Mouse (Mus musculus) hindbrain, embryonic 10.5 days (tissue): ENCODE data around the gene Kat7. TPM values are rescaled to one million over a fixed set of nuclear protein-coding genes. Genes with fewer than 3 reads are reported as not detected.

ENCODE experiments used
- DNase-seq: peaks from one replicate; pipeline ENCODE4 v3.0.0-alpha.2; 2017; ENCODE audit warnings: low spot score
- H3K27ac ChIP-seq: fragments of 300-500 bp; sonication (generic); 2 replicates; pipeline ENCODE4 v1.5.1; 2016; ENCODE audit warnings: mild to moderate bottlenecking, moderate library complexity
- H3K27me3 ChIP-seq: fragments of 300-500 bp; sonication (generic); 2 replicates; pipeline ENCODE4 v1.6.1; 2016; ENCODE audit warnings: mild to moderate bottlenecking; ENCODE audit not compliant: poor library complexity, insufficient read depth, severe bottlenecking
- H3K36me3 ChIP-seq: fragments of 300-500 bp; sonication (generic); 2 replicates; pipeline ENCODE4 v1.6.1; 2016; ENCODE audit warnings: mild to moderate bottlenecking, moderate library complexity
- H3K4me1 ChIP-seq: fragments of 300-500 bp; sonication (generic); replicated peaks from 2 replicates; pipeline ENCODE4 v1.6.1; 2016; ENCODE audit warnings: mild to moderate bottlenecking
- H3K4me3 ChIP-seq: fragments of 300-500 bp; sonication (generic); 2 replicates; pipeline ENCODE4 v1.5.1; 2016; ENCODE audit warnings: mild to moderate bottlenecking, moderate library complexity
- H3K9me3 ChIP-seq: fragments of 300-500 bp; sonication (generic); 2 replicates; pipeline ENCODE4 v1.6.1; 2016; ENCODE audit warnings: mild to moderate bottlenecking, moderate library complexity
- WGBS: fragments of 180-500 bp; shearing (Covaris S2); methylation state at CpG from one replicate; pipeline ENCODE4 v1.1.7; 2016; 5-methylcytosine and 5-hydroxymethylcytosine counted together
- polyA plus RNA-seq: library from polyadenylated mRNA; unstranded; fragments of >200 nt; fragmentation: Nextera tagmentation; extraction: Ambion mirVana; gene quantifications from 2 replicates; pipeline ENCODE4 v1.2.1, GENCODE M21; 2016

The Kat7 gene
- polyA plus RNA-seq, 1 experiment from 2014 or later, result 79.0 TPM

GRCm38 (mm10) chr11:95261178-95261751 lies 48.8 kb downstream of the Kat7 start, which contains the start of gene Tac4:
Gene Tac4 (plus strand): TSS chr11:95261529.
- no peak within 1 kb of the TSS for H3K4me3 ChIP-seq
- H3K36me3 ChIP-seq, result 0 out of 2 replicates have a peak, but pooled peaks cover 7% of the 10 kb centered on the region
- 77% methylated on average over 5 of the region's 5 CpGs for WGBS
- H3K9me3 ChIP-seq, result no peaks in the 10 kb centered on the region
- H3K27ac ChIP-seq, result no peak within 1 kb of the TSS
- H3K4me1 ChIP-seq, result peaks cover 34% of the 10 kb centered on the region
- no peak for DNase-seq
- H3K27me3 ChIP-seq, result peaks cover 29% of the 10 kb centered on the region

- DNase-seq, result peak; percentile 93
- H3K9me3 ChIP-seq, result no peaks in the 10 kb centered on the region
- H3K36me3 ChIP-seq, result no peaks in the 10 kb centered on the region
- H3K4me1 ChIP-seq, result peaks cover 31% of the 10 kb centered on the region
- peaks cover 37% of the 10 kb centered on the region for H3K27me3 ChIP-seq
- peak overlapping the region; percentile 87 for H3K27ac ChIP-seq
- peak overlapping the region; percentile 62 for H3K4me3 ChIP-seq
- WGBS, result under 1% methylated on average over 73 of the region's 73 CpGs
These were observed 50.8 kb downstream of the Kat7 start for GRCm38 (mm10) chr11:95259088-95259849.

- no peaks in the 10 kb centered on the region for H3K36me3 ChIP-seq
- DNase-seq, result peak; percentile 83
- 2% methylated on average over 26 of the region's 26 CpGs for WGBS
- H3K27ac ChIP-seq, result peak overlapping the region; percentile 87
- peaks cover 42% of the 10 kb centered on the region for H3K27me3 ChIP-seq
- peak overlapping the region; percentile 62 for H3K4me3 ChIP-seq
- no peaks in the 10 kb centered on the region for H3K9me3 ChIP-seq
- H3K4me1 ChIP-seq, result peaks cover 23% of the 10 kb centered on the region
These were observed 51.6 kb downstream of the Kat7 start for GRCm38 (mm10) chr11:95258490-95258889.

GRCm38 (mm10) chr11:95257930-95258329 lies 52.1 kb downstream of the Kat7 start:
- WGBS, result 55% methylated on average over 4 of the region's 4 CpGs
- no peak overlapping the region for H3K27ac ChIP-seq
- no peaks in the 10 kb centered on the region for H3K36me3 ChIP-seq
- DNase-seq, result no peak
- no peaks in the 10 kb centered on the region for H3K9me3 ChIP-seq
- peaks cover 42% of the 10 kb centered on the region for H3K27me3 ChIP-seq
- H3K4me1 ChIP-seq, result peaks cover 20% of the 10 kb centered on the region
- 0 out of 2 replicates have a peak overlapping the region, but pooled peaks have one; percentile 62 for H3K4me3 ChIP-seq

GRCm38 (mm10) chr11:95255747-95256146 lies 54.3 kb downstream of the Kat7 start:
- peaks cover 29% of the 10 kb centered on the region for H3K4me1 ChIP-seq
- H3K27me3 ChIP-seq, result peaks cover 37% of the 10 kb centered on the region
- H3K9me3 ChIP-seq, result no peaks in the 10 kb centered on the region
- 78% methylated on average over 6 of the region's 6 CpGs for WGBS
- no peak overlapping the region for H3K4me3 ChIP-seq
- H3K36me3 ChIP-seq, result no peaks in the 10 kb centered on the region
- no peak for DNase-seq
- no peak overlapping the region for H3K27ac ChIP-seq

GRCm38 (mm10) chr11:95254165-95254564 lies 55.9 kb downstream of the Kat7 start:
- no peak for DNase-seq

GRCm38 (mm10) chr11:95252104-95252503 lies 57.9 kb downstream of the Kat7 start:
- no peaks in the 10 kb centered on the region for H3K9me3 ChIP-seq
- H3K36me3 ChIP-seq, result no peaks in the 10 kb centered on the region
- peaks cover 29% of the 10 kb centered on the region for H3K27me3 ChIP-seq
- WGBS, result 81% methylated on average over 6 of the region's 6 CpGs
- no peak overlapping the region for H3K27ac ChIP-seq
- DNase-seq, result no peak
- peaks cover 22% of the 10 kb centered on the region for H3K4me1 ChIP-seq
- H3K4me3 ChIP-seq, result no peak overlapping the region

More at GRCm38 (mm10) chr11:95254165-95254564, 55.9 kb downstream of the Kat7 start:
- no peak overlapping the region for H3K27ac ChIP-seq
- H3K36me3 ChIP-seq, result no peaks in the 10 kb centered on the region
- H3K4me1 ChIP-seq, result peaks cover 30% of the 10 kb centered on the region
- 85% methylated on average over 8 of the region's 8 CpGs for WGBS
- no peaks in the 10 kb centered on the region for H3K9me3 ChIP-seq
- peaks cover 35% of the 10 kb centered on the region for H3K27me3 ChIP-seq
- H3K4me3 ChIP-seq, result no peak overlapping the region

- H3K27ac ChIP-seq, result no peak overlapping the region
- peaks cover 31% of the 10 kb centered on the region for H3K27me3 ChIP-seq
- H3K9me3 ChIP-seq, result no peaks in the 10 kb centered on the region
- WGBS, result 5% methylated on average over 11 of the region's 11 CpGs
- H3K4me3 ChIP-seq, result no peak overlapping the region
- H3K36me3 ChIP-seq, result no peaks in the 10 kb centered on the region
- H3K4me1 ChIP-seq, result peaks cover 24% of the 10 kb centered on the region
- peak; percentile 83 for DNase-seq
These were observed 58.8 kb downstream of the Kat7 start for GRCm38 (mm10) chr11:95251295-95251694.

GRCm38 (mm10) chr11:95250110-95250509 lies 59.9 kb downstream of the Kat7 start:
- no peak overlapping the region for H3K27ac ChIP-seq
- no peaks in the 10 kb centered on the region for H3K36me3 ChIP-seq
- 44% methylated on average over 10 of the region's 10 CpGs for WGBS
- peaks cover 24% of the 10 kb centered on the region for H3K4me1 ChIP-seq
- DNase-seq, result no peak
- H3K4me3 ChIP-seq, result no peak overlapping the region
- no peaks in the 10 kb centered on the region for H3K9me3 ChIP-seq
- H3K27me3 ChIP-seq, result peaks cover 30% of the 10 kb centered on the region

- H3K4me3 ChIP-seq, result no peak overlapping the region
- H3K4me1 ChIP-seq, result peaks cover 29% of the 10 kb centered on the region
- H3K27ac ChIP-seq, result peak overlapping the region; percentile 62
- H3K27me3 ChIP-seq, result peaks cover 24% of the 10 kb centered on the region; the same call in 1 of the 2 replicates
- no peaks in the 10 kb centered on the region for H3K9me3 ChIP-seq
- no peak for DNase-seq
- WGBS, result 42% methylated on average over 14 of the region's 14 CpGs
- H3K36me3 ChIP-seq, result no peaks in the 10 kb centered on the region
These were observed 63.0 kb downstream of the Kat7 start for GRCm38 (mm10) chr11:95247065-95247464.

- Histone ChIP-seq H3K4me1 (peaks cover 19% of the 10 kb centered on the region), H3K27me3 (peaks cover 19% of the 10 kb centered on the region; the same call in 1 of the 2 replicates), H3K9me3 (no peaks in the 10 kb centered on the region), H3K4me3 (no peak overlapping the region), H3K27ac (no peak overlapping the region), H3K36me3 (no peaks in the 10 kb centered on the region)
- no peak for DNase-seq
- 74% methylated on average over 7 of the region's 7 CpGs for WGBS
These were observed 64.6 kb downstream of the Kat7 start for GRCm38 (mm10) chr11:95245456-95245855.

GRCm38 (mm10) chr11:95242653-95243052 lies 67.4 kb downstream of the Kat7 start:
- no peaks in the 10 kb centered on the region for H3K9me3 ChIP-seq
- peaks cover 22% of the 10 kb centered on the region for H3K4me1 ChIP-seq
- WGBS, result 58% methylated on average over 6 of the region's 6 CpGs
- no peaks in the 10 kb centered on the region for H3K36me3 ChIP-seq
- no peak for DNase-seq
- H3K4me3 ChIP-seq, result no peak overlapping the region
- no peak overlapping the region for H3K27ac ChIP-seq
- peaks cover 16% of the 10 kb centered on the region; the same call in 1 of the 2 replicates for H3K27me3 ChIP-seq

GRCm38 (mm10) chr11:95238477-95238876 lies 71.6 kb downstream of the Kat7 start:
- no peak overlapping the region for H3K4me3 ChIP-seq
- WGBS, result 74% methylated on average over 6 of the region's 6 CpGs
- H3K27ac ChIP-seq, result peak overlapping the region; percentile 9; the same call in 1 of the 2 replicates
- no peaks in the 10 kb centered on the region for H3K9me3 ChIP-seq
- no peak for DNase-seq
- H3K27me3 ChIP-seq, result peaks cover 17% of the 10 kb centered on the region; the same call in 1 of the 2 replicates
- peaks cover 46% of the 10 kb centered on the region for H3K4me1 ChIP-seq
- no peaks in the 10 kb centered on the region for H3K36me3 ChIP-seq
